Mouse (Mus musculus) spleen, adult 2 months (tissue): ENCODE results near the gene Eme1. TPM values are rescaled to one million over a fixed set of nuclear protein-coding genes. Genes with fewer than 3 reads are reported as not detected.

Experiments used
- DNase-seq, 2 experiments: peaks; one replicate each; pipeline versions ENCODE4 v3.0.0 to v3.0.0-alpha.2; 2012 to 2021; ENCODE audit warnings: low spot score in 2 of 2, low read depth in 1 of 2
- H3K27ac ChIP-seq: fragments of 200-500 bp; 2 replicates; pipeline ENCODE4 v1.5.1; 2012; ENCODE audit warnings: low read length, inconsistent platforms; ENCODE audit not compliant: insufficient read depth
- H3K27me3 ChIP-seq: fragments of 200-500 bp; 2 replicates; pipeline ENCODE4 v1.6.1; 2012; ENCODE audit warnings: mild to moderate bottlenecking, moderate library complexity, low read length, inconsistent platforms; ENCODE audit not compliant: control insufficient read depth, insufficient read depth
- H3K36me3 ChIP-seq: fragments of 200-500 bp; 2 replicates; pipeline ENCODE4 v1.6.1; 2012; ENCODE audit warnings: mild to moderate bottlenecking, low read length, inconsistent platforms; ENCODE audit not compliant: control insufficient read depth, insufficient read depth
- H3K4me1 ChIP-seq: fragments of 200-500 bp; 2 replicates; pipeline ENCODE4 v1.6.1; 2011; ENCODE audit warnings: inconsistent platforms; ENCODE audit not compliant: control insufficient read depth, insufficient read depth, insufficient read length
- H3K4me3 ChIP-seq: fragments of 200-500 bp; 2 replicates; pipeline ENCODE4 v1.5.1; 2011; ENCODE audit warnings: mild to moderate bottlenecking, inconsistent platforms; ENCODE audit not compliant: insufficient read depth, insufficient read length; ENCODE audit errors: extremely low read depth
- CTCF ChIP-seq: fragments of 200-500 bp; IDR thresholded peaks from 2 replicates; pipeline ENCODE4 v1.5.1; 2011; ENCODE audit warnings: mild to moderate bottlenecking, inconsistent platforms; ENCODE audit not compliant: insufficient read depth, insufficient read length, insufficient replicate concordance; ENCODE audit errors: extremely low read depth
- POLR2A ChIP-seq: fragments of 200-500 bp; IDR thresholded peaks from 2 replicates; pipeline ENCODE4 v1.6.1; 2011; ENCODE audit warnings: low read depth, low read length, inconsistent platforms
- WGBS: fragments of 180-500 bp; shearing (Covaris S2); methylation state at CpG from one replicate; pipeline ENCODE4 v1.1.7; 2018; 5-methylcytosine and 5-hydroxymethylcytosine counted together
- polyA plus RNA-seq: library from polyadenylated mRNA; depleted of rRNA; stranded (reverse); fragments of >200 nt; gene quantifications from 2 replicates; pipeline ENCODE4 v1.2.3, GENCODE M21; 2012; rRNA removed

Eme1 gene
- 1.8 and 2.3 TPM in 2 replicates for polyA plus RNA-seq

GRCm38 (mm10) chr11:94653663-94654436 lies at the start of gene Eme1, which contains the start of gene Mrpl27:
Eme1 (minus strand) TSS chr11:94653964.
Mrpl27 (plus strand) TSS chr11:94653767.
- WGBS = under 1% methylated on average over 32 of the region's 32 CpGs
- H3K36me3 ChIP-seq = peaks cover 6% of the 10 kb centered on the region; the same call in 1 of the 2 replicates
- peak; percentile 68 to 83 for DNase-seq
- peak; percentile 18; the same call in 1 of the 2 replicates for TF ChIP-seq POLR2A
- TF ChIP-seq CTCF = no peak
- H3K27ac ChIP-seq = peak within 1 kb of the TSS; percentile 98
- no peaks in the 10 kb centered on the region for H3K27me3 ChIP-seq
- H3K4me3 ChIP-seq = peak within 1 kb of the TSS; percentile 99
- H3K4me1 ChIP-seq = no peaks in the 10 kb centered on the region; the same call in 1 of the 2 replicates

- no peak overlapping the region for H3K4me3 ChIP-seq
- H3K27me3 ChIP-seq = no peaks in the 10 kb centered on the region
- WGBS = 85% methylated on average over 3 of the region's 3 CpGs
- DNase-seq = no peak
- no peak overlapping the region for H3K27ac ChIP-seq
- H3K4me1 ChIP-seq = no peaks in the 10 kb centered on the region
- no peaks in the 10 kb centered on the region for H3K36me3 ChIP-seq
- TF ChIP-seq CTCF (no peak), POLR2A (no peak)
These were observed 48.4 kb upstream of the Eme1 start for GRCm38 (mm10) chr11:94702216-94702610.

- 86% methylated on average over 27 of the region's 27 CpGs for WGBS
These were observed 47.8 kb upstream of the Eme1 start for GRCm38 (mm10) chr11:94701401-94702215.

GRCm38 (mm10) chr11:94699399-94699798 lies 45.6 kb upstream of the Eme1 start:
- H3K27ac ChIP-seq = no peak overlapping the region
- DNase-seq = no peak
- no peak overlapping the region for H3K4me3 ChIP-seq
- no peaks in the 10 kb centered on the region; the same call in 1 of the 2 replicates for H3K4me1 ChIP-seq
- H3K36me3 ChIP-seq = no peaks in the 10 kb centered on the region
- WGBS = 90% methylated on average over 3 of the region's 3 CpGs
- no peaks in the 10 kb centered on the region for H3K27me3 ChIP-seq
- TF ChIP-seq CTCF (no peak), POLR2A (no peak)

More at GRCm38 (mm10) chr11:94701401-94702215, 47.8 kb upstream of the Eme1 start:
- no peak for DNase-seq
- Histone ChIP-seq H3K4me3 (no peak overlapping the region), H3K27me3 (no peaks in the 10 kb centered on the region), H3K27ac (no peak overlapping the region), H3K4me1 (no peaks in the 10 kb centered on the region), H3K36me3 (no peaks in the 10 kb centered on the region)
- TF ChIP-seq POLR2A (no peak), CTCF (no peak)

- DNase-seq = peak; percentile 16 to 54
- H3K27ac ChIP-seq = peak overlapping the region; percentile 83
These were observed 44.1 kb upstream of the Eme1 start for GRCm38 (mm10) chr11:94697703-94698464.

GRCm38 (mm10) chr11:94697140-94697539 lies 43.4 kb upstream of the Eme1 start:
- WGBS = 80% methylated on average over 2 of the region's 2 CpGs
- no peak for DNase-seq
- Histone ChIP-seq H3K36me3 (no peaks in the 10 kb centered on the region), H3K27ac (peak overlapping the region; percentile 55), H3K27me3 (no peaks in the 10 kb centered on the region), H3K4me3 (no peak overlapping the region), H3K4me1 (no peaks in the 10 kb centered on the region; the same call in 1 of the 2 replicates)
- TF ChIP-seq POLR2A (no peak), CTCF (no peak)

More at GRCm38 (mm10) chr11:94697703-94698464, 44.1 kb upstream of the Eme1 start:
- Histone ChIP-seq H3K4me3 (no peak overlapping the region; the same call in 1 of the 2 replicates), H3K27me3 (no peaks in the 10 kb centered on the region), H3K36me3 (no peaks in the 10 kb centered on the region), H3K4me1 (no peaks in the 10 kb centered on the region; the same call in 1 of the 2 replicates)
- TF ChIP-seq CTCF (no peak), POLR2A (no peak)
- 30% methylated on average over 13 of the region's 13 CpGs for WGBS
